Mouse (Mus musculus) heart, postnatal 36 days (tissue): ENCODE results near the gene Gm20388. TPM values are rescaled to one million over a fixed set of nuclear protein-coding genes. Genes with fewer than 3 reads are reported as not detected.
"Not testable (repeated sequence)": the region's sequence is repeated elsewhere in the genome, so short reads cannot be mapped to it uniquely, and the experiment has no call there.

Experiments used
- DNase-seq, 2 experiments: peaks; one replicate each; pipeline ENCODE4 v3.0.0; 2021 to 2022
- intact Hi-C: fragments of 180-260 bp; cut with DNase I; formaldehyde crosslinking; loops from one replicate; pipeline ENCODE4 v1.15.1; 2025
- total RNA-seq, 2 experiments: library from RNA; stranded (reverse); gene quantifications; 2 replicates each; pipeline ENCODE4 v1.2.3; 2021

The Gm20388 gene
- total RNA-seq, 2 experiments from 2014 or later = 3.5 to 4.9 TPM

- no peak for DNase-seq
- intact Hi-C loops = no loop called here
These were observed 2712.1 kb downstream of the Gm20388 start, which contains the start of gene Pabpn1l for GRCm38 (mm10) chr8:122622727-122623126. Gene Pabpn1l, minus strand, starts transcription at chr8:122622739.

GRCm38 (mm10) chr8:122623844-122624642, 2713.4 kb downstream of the Gm20388 start:
- peak; percentile 52 to 55 for DNase-seq
- intact Hi-C loops = no loop called here

DNA sequence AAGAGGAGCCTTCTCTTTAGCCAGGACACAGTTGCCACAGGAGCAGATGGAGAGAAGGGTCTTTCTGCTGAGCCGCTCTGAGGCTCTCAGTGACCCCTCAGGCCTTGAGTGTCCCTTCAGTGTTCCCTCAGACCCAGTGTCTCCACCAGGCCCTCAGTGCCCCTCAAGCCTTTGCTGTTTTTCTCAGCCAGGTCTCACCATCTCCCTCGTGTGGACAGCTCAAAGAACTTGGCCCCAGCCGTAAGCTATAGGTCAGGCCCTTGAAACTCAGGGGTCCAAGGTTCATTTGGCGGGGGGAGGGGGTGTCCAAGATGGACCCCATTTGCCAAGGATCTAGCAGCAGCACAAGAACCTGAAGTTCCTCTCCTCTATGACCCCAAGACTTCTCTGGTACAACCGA, 2714.0 kb downstream of the Gm20388 start:
- DNase-seq = no peak
- intact Hi-C loops = no loop called here

- intact Hi-C loops = loop anchor here (2.0 kb wide), 1 partner anchor 35 kb away; no protein-coding TSS in a partner anchor
- DNase-seq = no peak
These were observed 2715.2 kb downstream of the Gm20388 start for GRCm38 (mm10) chr8:122625811-122626210.

- intact Hi-C loops = loop anchor here (2.0 kb wide), 1 partner anchor 34 kb away; no protein-coding TSS in a partner anchor
- DNase-seq = no peak
These were observed 2716.3 kb downstream of the Gm20388 start for GRCm38 (mm10) chr8:122626896-122627295.

- intact Hi-C loops = no loop called here
- DNase-seq = no peak
These were observed 2718.7 kb downstream of the Gm20388 start for GRCm38 (mm10) chr8:122629388-122629787.

DNA sequence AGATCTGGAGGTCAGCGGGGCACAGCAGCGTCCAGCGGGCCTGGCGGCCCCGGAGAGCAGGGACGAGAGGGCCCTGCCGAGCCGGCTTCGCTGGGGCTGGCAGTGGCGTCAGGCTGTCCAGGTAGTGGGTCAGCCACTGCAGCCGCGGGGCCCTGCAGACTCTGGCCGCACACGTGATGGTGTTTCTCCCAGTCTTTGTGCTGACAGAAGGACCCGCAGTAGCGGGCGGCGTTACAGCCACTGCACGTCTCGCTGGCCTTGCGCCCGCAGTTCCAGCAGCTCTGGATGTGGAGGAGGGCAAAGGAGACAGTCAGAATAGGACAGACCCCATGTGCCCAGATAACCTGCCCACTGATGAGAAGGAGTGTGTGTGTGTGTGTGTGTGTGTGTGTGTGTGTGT, 2720.1 kb downstream of the Gm20388 start:
- intact Hi-C loops = no loop called here

DNA sequence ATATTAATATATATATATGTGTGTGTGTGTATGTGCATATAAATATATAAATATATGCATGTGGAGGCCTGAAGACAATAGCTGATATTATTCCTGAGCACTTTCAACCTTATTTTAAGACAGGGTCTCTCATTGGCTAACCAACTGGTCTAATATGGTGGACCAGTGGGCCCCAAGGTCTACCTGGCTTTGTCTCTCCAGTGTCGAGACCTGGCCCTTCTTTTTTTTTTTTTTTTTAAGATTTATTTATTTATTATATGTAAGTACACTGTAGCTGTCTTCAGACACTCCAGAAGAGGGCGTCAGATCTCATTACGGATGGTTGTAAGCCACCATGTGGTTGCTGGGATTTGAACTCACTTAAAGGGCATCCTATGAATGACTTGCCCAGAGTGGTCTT, 2721.5 kb downstream of the Gm20388 start:
- intact Hi-C loops, DNase-seq: not testable (repeated sequence)

More for the DNA sequence above, 2720.1 kb downstream of the Gm20388 start:
- no peak for DNase-seq

- DNase-seq = no peak
- intact Hi-C loops = no loop called here
These were observed 2722.6 kb downstream of the Gm20388 start for GRCm38 (mm10) chr8:122633205-122633604.

GRCm38 (mm10) chr8:122635878-122636802, 2725.5 kb downstream of the Gm20388 start:
- intact Hi-C loops = no loop called here
- no peak for DNase-seq

DNA sequence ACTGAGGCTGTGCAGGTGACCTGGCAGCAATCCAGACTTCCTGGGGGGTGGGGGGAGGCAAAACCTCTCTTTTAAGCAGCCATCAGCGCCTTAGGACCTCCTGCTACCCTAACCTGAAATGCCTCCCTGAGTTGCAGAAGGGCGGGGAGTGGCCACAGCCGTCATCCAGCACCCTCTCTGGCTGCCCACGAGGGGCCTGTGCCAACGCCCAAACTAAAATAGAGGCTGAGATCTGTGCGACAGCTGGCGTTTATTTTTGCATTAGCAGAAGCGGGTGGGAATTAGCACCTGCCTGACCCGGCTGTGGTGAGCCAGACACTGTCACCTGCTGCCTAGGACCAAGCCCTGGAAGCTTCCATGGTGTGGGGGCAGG, 2726.1 kb downstream of the Gm20388 start:
- DNase-seq = peak in 1 of 2 experiments; percentile 36
- intact Hi-C loops = no loop called here

- no peak for DNase-seq
- intact Hi-C loops = no loop called here
These were observed 2726.6 kb downstream of the Gm20388 start for GRCm38 (mm10) chr8:122637230-122637629.

DNA sequence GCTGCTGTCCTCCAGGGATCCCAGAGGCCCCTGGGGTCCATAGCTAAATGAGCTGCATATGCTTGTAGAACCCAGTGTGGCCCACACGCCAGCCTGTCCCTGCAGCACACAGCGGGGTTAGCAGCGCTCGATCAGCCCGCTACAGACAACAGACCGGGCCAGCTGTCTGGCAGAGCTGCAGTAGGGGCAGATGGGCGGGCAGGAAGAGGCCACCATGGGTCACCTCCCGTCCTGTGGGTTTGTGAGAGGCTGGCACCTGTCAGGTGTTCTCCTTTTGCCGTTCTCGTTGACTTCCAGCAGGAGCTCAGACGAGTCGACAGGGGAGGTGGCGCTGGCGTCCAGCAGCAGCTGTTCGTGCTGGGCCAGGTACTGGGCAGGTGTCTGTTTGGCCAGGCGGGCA, 2728.0 kb downstream of the Gm20388 start:
- no peak for DNase-seq
- intact Hi-C loops = no loop called here

DNA sequence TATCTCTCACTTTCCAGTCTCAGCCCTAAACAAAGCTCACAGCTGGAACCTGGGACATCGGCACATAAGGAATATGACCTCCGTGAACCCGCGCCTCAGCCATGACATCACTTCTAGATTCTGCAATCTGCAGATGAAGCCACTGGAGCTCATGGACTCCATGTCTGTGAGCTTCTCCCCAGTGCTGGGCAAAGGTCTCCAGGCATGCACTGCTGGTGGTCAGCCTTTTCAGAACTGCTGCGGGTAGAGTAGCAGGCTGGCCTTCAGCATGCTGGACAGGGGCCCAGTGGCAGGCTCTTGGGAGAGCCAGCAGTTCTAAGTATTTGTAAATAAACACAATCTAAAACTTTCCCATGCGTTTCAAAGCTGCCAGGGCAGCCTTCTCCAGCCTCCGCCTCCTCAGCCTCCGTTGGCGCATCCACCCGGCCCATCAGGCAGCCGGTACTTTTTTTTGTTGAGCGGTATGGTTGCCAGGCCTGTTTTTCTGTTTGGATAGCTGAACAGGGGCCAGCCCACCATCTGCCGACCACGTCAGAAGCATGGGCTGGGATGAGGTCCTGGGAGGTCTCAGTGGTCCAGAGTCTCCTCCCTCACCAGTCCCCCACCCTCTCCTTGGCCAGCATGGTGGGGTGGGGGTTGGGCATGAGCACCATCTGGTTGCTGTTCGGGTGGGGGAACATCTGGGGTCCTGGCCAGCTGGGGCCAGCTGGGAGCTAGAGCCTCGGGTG, 2729.0 kb downstream of the Gm20388 start:
- intact Hi-C loops = no loop called here
- peak; percentile 72 to 77 for DNase-seq

DNA sequence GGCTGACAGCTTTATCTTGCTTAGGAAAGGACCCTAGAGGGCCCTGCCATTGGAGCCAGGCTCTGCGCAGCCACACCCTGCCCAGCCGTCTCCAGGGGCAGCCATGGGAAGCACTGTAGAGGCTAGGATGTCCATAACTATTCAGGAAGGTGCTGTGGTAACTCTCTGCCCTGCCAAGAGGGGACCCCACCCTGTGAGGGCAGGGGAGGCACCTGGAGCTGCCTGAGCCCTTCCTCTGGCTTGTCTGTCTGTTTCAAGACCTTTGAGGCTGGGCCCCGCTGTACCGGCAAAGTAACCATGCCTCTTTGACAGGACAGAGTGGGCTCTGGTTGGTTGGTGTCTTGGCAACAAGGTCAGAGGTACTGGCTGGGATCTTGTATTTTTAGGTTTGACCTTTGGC, 2730.2 kb downstream of the Gm20388 start:
- intact Hi-C loops = no loop called here
- DNase-seq = no peak

- no peak for DNase-seq
- intact Hi-C loops = no loop called here
These were observed 2730.8 kb downstream of the Gm20388 start for GRCm38 (mm10) chr8:122641406-122641805.

DNA sequence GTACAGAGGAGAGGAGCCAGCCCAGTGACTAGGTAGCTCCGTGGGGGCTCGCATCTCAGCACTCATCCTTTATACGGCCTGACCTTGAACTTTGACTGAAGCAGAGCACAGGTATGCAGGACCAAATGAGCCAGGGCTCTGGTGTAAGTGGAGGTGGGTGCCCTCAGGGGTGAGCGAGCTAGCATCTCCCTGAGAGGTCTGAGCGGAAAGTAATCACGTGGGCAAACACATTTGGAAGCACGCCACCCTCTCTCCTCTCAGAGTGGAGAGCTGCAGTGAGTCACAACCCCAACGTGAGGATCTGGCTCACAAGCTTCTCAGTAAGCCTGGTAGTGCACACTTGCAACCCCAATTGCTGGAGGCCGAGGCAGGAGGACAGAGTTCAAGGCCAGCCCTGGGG, 2731.4 kb downstream of the Gm20388 start:
- DNase-seq = peak; percentile 55 to 64

GRCm38 (mm10) chr8:122644175-122644954, 2733.7 kb downstream of the Gm20388 start:
- intact Hi-C loops = no loop called here
- DNase-seq = no peak

More for the DNA sequence above, 2731.4 kb downstream of the Gm20388 start:
- intact Hi-C loops = no loop called here

- intact Hi-C loops = no loop called here
- DNase-seq = no peak
These were observed 2735.7 kb downstream of the Gm20388 start for GRCm38 (mm10) chr8:122646337-122646736.
